Mouse (Mus musculus): ENCODE results near the gene Mmachc.

The Mmachc gene

GRCm38 (mm10) chr4:116708201-116708764 lies at the start of gene Mmachc, which contains the start of gene Ccdc163:
TSS of gene Mmachc (minus strand) at chr4:116708406.
TSS of gene Ccdc163 (plus strand) at chr4:116708509.
- peak; percentile 95 for DNase-seq

- no peak for DNase-seq
These were observed 41.5 kb upstream of the Mmachc start for GRCm38 (mm10) chr4:116749750-116750149.

GRCm38 (mm10) chr4:116738972-116739751 lies 31.0 kb upstream of the Mmachc start:
- no peak for DNase-seq

GRCm38 (mm10) chr4:116734996-116735395 lies 26.8 kb upstream of the Mmachc start:
- no peak for DNase-seq

GRCm38 (mm10) chr4:116732355-116732754 lies 24.1 kb upstream of the Mmachc start:
- DNase-seq: no peak

GRCm38 (mm10) chr4:116731077-116731476 lies 22.9 kb upstream of the Mmachc start:
- DNase-seq: no peak

- DNase-seq: no peak
These were observed 21.3 kb upstream of the Mmachc start for GRCm38 (mm10) chr4:116729532-116729931.

- DNase-seq: no peak
These were observed 19.2 kb upstream of the Mmachc start for GRCm38 (mm10) chr4:116727401-116727800.

- DNase-seq: no peak
These were observed 17.2 kb upstream of the Mmachc start for GRCm38 (mm10) chr4:116725444-116725843.

GRCm38 (mm10) chr4:116722230-116722629 lies 14.0 kb upstream of the Mmachc start:
- peak; percentile 9 for DNase-seq

GRCm38 (mm10) chr4:116721098-116721628 lies 13.0 kb upstream of the Mmachc start:
- no peak for DNase-seq

GRCm38 (mm10) chr4:116720343-116721097 lies 12.3 kb upstream of the Mmachc start, which contains the start of gene Tesk2:
TSS of gene Tesk2 (plus strand) at chr4:116720948.
- DNase-seq: peak; percentile 94

GRCm38 (mm10) chr4:116719396-116719795 lies 11.2 kb upstream of the Mmachc start:
- DNase-seq: peak; percentile 68

- DNase-seq: peak; percentile 44
These were observed 4.3 kb upstream of the Mmachc start for GRCm38 (mm10) chr4:116712536-116712935.

GRCm38 (mm10) chr4:116710154-116710553 lies 1.9 kb upstream of the Mmachc start:
- DNase-seq: peak; percentile 37

GRCm38 (mm10) chr4:116708791-116709390 lies 685 bp upstream of the Mmachc start:
- DNase-seq: peak; percentile 43

GRCm38 (mm10) chr4:116707666-116708065 lies 540 bp downstream of the Mmachc start:
- DNase-seq: no peak

GRCm38 (mm10) chr4:116703804-116704203 lies 4.4 kb downstream of the Mmachc start:
- peak; percentile 54 for DNase-seq

GRCm38 (mm10) chr4:116700964-116701363 lies 7.2 kb downstream of the Mmachc start:
- no peak for DNase-seq

- DNase-seq: no peak
These were observed 9.4 kb downstream of the Mmachc start for GRCm38 (mm10) chr4:116698693-116699342.

GRCm38 (mm10) chr4:116693785-116694184 lies 14.4 kb downstream of the Mmachc start:
- no peak for DNase-seq

GRCm38 (mm10) chr4:116692146-116692545 lies 16.1 kb downstream of the Mmachc start:
- no peak for DNase-seq

Data from cerebellum, adult 11-12 months (tissue).